Comparison of ENCODE assay signal across 13 mouse cellular contexts in the genomic region with DNA sequence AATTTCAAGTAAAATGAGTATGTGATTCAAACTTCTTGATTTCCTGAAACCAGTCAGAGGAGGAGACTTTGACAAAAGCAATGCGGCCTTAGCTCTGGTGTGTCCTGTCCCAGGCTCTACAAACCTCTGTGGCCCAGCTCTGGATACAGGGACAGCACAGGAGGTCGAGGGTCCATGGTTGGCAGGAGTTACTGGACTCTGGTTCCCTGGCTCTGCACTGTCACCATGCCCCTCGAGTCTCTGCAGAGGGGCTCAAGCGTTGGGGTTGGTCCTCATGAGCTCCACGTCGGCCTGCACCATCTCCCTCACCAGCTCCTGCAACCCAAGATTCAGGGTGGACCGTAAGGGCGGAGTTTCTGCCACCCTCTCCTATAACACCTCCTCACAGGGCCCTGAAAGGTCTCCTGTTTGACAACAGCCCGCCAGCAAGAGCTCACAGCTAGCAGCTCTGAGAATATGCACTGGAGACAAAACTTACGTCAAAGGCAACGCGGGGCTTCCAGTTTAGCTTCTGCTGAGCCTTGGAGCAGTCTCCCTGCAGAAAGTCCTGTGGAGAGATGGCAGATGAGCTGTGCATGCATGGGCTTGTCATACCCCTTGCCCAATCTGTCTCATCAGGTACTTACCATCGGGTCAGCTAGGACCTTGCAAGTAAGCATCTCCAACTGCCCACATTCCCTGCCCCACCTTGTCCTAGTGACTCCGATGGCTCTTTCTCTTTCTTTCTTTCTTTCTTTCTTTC. TPM values are rescaled to one million over a fixed set of nuclear protein-coding genes. Genes with fewer than 3 reads are reported as not detected.
DNase-seq lines count a peak whose midpoint lies in the region; ATAC-seq and TF ChIP-seq lines count a peak whose summit lies in the region.
"Had no signal": no experiment of that assay in that cellular context is flagged by ENCODE, and none has a peak within 500 bp of the region (broad histone marks: within the 10 kb centered on the region; RNA-seq: fewer than 3 reads in every experiment).

No protein-coding gene starts in this region.

- H3K9me3 ChIP-seq in heart, embryonic 11.5 days (replicated peaks; ENCODE audit: control insufficient read depth, low read length) = no peaks in the 10 kb centered on the region
- H3K9me3 ChIP-seq in kidney, postnatal 0 days (replicated peaks; ENCODE audit: low read length) = no peaks in the 10 kb centered on the region
- no peaks in the 10 kb centered on the region for H3K9me3 ChIP-seq in kidney, embryonic 15.5 days (replicated peaks)
- H3K9me3 ChIP-seq in heart, postnatal 0 days (replicated peaks; ENCODE audit: control insufficient read depth, low read length) = no peaks in the 10 kb centered on the region
- H3K9me3 ChIP-seq in neural tube, embryonic 13.5 days = no peaks in the 10 kb centered on the region

- no peak for DNase-seq in heart, postnatal 36 days
- no peak for DNase-seq in kidney, postnatal 0 days (ENCODE audit: low spot score)
- no peak for DNase-seq in heart, postnatal 0 days (ENCODE audit: low spot score)
- no peak for DNase-seq in thymus, postnatal 25 days
- DNase-seq in right cerebral cortex, postnatal 10 days (ENCODE audit: low spot score in 2 of 2) = no peak
- DNase-seq: cerebellum, postnatal 36 days; lung, adult 18-20 months; right cerebral cortex, postnatal 14 days; thymus, adult 18-20 months had no signal

- H3K4me3 ChIP-seq in heart, embryonic 11.5 days (ENCODE audit: low read depth, low read length) = no peak overlapping the region
- H3K4me3 ChIP-seq in kidney, postnatal 0 days (replicated peaks; ENCODE audit: low read depth, low read length) = no peak overlapping the region
- H3K4me3 ChIP-seq in kidney, embryonic 15.5 days (replicated peaks) = no peak overlapping the region
- no peak overlapping the region; the same call in 1 of the 2 replicates for H3K4me3 ChIP-seq in heart, postnatal 0 days (ENCODE audit: low read depth, low read length)
- no peak overlapping the region for H3K4me3 ChIP-seq in neural tube, embryonic 13.5 days

- no peak for TF ChIP-seq CTCF in kidney, postnatal 0 days (IDR thresholded peaks at IDR 0.05; ENCODE audit: low read depth)
- TF ChIP-seq CTCF in heart, postnatal 0 days (IDR thresholded peaks at IDR 0.05; ENCODE audit: low read depth) = no peak

- peaks cover 42% of the 10 kb centered on the region for H3K4me1 ChIP-seq in heart, embryonic 11.5 days (ENCODE audit: control insufficient read depth, insufficient read depth, low read length)
- H3K4me1 ChIP-seq in kidney, postnatal 0 days (replicated peaks; ENCODE audit: insufficient read depth, low read length) = peaks cover 15% of the 10 kb centered on the region
- H3K4me1 ChIP-seq in kidney, embryonic 15.5 days = peaks cover 69% of the 10 kb centered on the region
- H3K4me1 ChIP-seq in heart, postnatal 0 days (ENCODE audit: control insufficient read depth, insufficient read depth) = peaks cover 11% of the 10 kb centered on the region
- H3K4me1 ChIP-seq in neural tube, embryonic 13.5 days (replicated peaks) = peaks cover 33% of the 10 kb centered on the region

- no peak overlapping the region for H3K27ac ChIP-seq in heart, embryonic 11.5 days (ENCODE audit: low read depth, low read length)
- no peak overlapping the region for H3K27ac ChIP-seq in kidney, postnatal 0 days
- H3K27ac ChIP-seq in kidney, embryonic 15.5 days = no peak overlapping the region
- peak overlapping the region; percentile 20; the same call in 1 of the 2 replicates for H3K27ac ChIP-seq in heart, postnatal 0 days (ENCODE audit: low read depth)
- 0 out of 2 replicates have a peak overlapping the region, but pooled peaks have one; percentile 15 for H3K27ac ChIP-seq in neural tube, embryonic 13.5 days (replicated peaks)

- no peak overlapping the region for H3K9ac ChIP-seq in heart, embryonic 11.5 days (ENCODE audit: low read depth, low read length)
- 0 out of 2 replicates have a peak overlapping the region, but pooled peaks have one; percentile 1 for H3K9ac ChIP-seq in kidney, postnatal 0 days (ENCODE audit: low read depth, low read length)
- H3K9ac ChIP-seq in kidney, embryonic 15.5 days = no peak overlapping the region
- no peak overlapping the region for H3K9ac ChIP-seq in heart, postnatal 0 days (replicated peaks; ENCODE audit: low read depth, low read length)
- H3K9ac ChIP-seq in neural tube, embryonic 13.5 days = no peak overlapping the region

- peak overlapping the region; percentile 32 for H3K4me2 ChIP-seq in heart, embryonic 11.5 days
- peak overlapping the region; percentile 18; the same call in 1 of the 2 replicates for H3K4me2 ChIP-seq in kidney, postnatal 0 days (ENCODE audit: low read length)
- no peak overlapping the region for H3K4me2 ChIP-seq in kidney, embryonic 15.5 days
- H3K4me2 ChIP-seq in heart, postnatal 0 days (ENCODE audit: low read depth, low read length) = 0 out of 2 replicates have a peak overlapping the region, but pooled peaks have one; percentile 87
- H3K4me2 ChIP-seq in neural tube, embryonic 13.5 days = peak overlapping the region; percentile 1; the same call in 1 of the 2 replicates

- no peak for ATAC-seq in heart, embryonic 11.5 days (replicated peaks; ENCODE audit: insufficient number of reproducible peaks, low FRiP score, low TSS enrichment)
- no peak for ATAC-seq in kidney, postnatal 0 days (replicated peaks; ENCODE audit: low FRiP score, low read depth)
- no peak for ATAC-seq in kidney, embryonic 15.5 days (replicated peaks; ENCODE audit: low FRiP score)
- no peak for ATAC-seq in heart, postnatal 0 days (ENCODE audit: insufficient read depth, low read depth)
- ATAC-seq in neural tube, embryonic 13.5 days (ENCODE audit: low read depth) = no peak

- H3K36me3 ChIP-seq in heart, embryonic 11.5 days (ENCODE audit: control insufficient read depth, insufficient read depth, low read length) = no peaks in the 10 kb centered on the region
- H3K36me3 ChIP-seq in kidney, postnatal 0 days (ENCODE audit: insufficient read depth, low read length) = no peaks in the 10 kb centered on the region
- no peaks in the 10 kb centered on the region for H3K36me3 ChIP-seq in kidney, embryonic 15.5 days
- no peaks in the 10 kb centered on the region for H3K36me3 ChIP-seq in heart, postnatal 0 days (replicated peaks; ENCODE audit: control insufficient read depth, insufficient read depth, low read length)
- no peaks in the 10 kb centered on the region for H3K36me3 ChIP-seq in neural tube, embryonic 13.5 days

- intact Hi-C loops in heart, postnatal 36 days (cut with DNase I) = no loop called here

- no peak for TF ChIP-seq EP300 in heart, postnatal 0 days (IDR thresholded peaks at IDR 0.05; ENCODE audit: low read depth)

- H3K27me3 ChIP-seq in heart, embryonic 11.5 days (ENCODE audit: control insufficient read depth, insufficient read depth, low read length) = peaks cover 16% of the 10 kb centered on the region
- no peaks in the 10 kb centered on the region for H3K27me3 ChIP-seq in kidney, postnatal 0 days (ENCODE audit: insufficient read depth, low read length)
- 0 out of 2 replicates have a peak, but pooled peaks cover 3% of the 10 kb centered on the region for H3K27me3 ChIP-seq in kidney, embryonic 15.5 days
- H3K27me3 ChIP-seq in heart, postnatal 0 days (ENCODE audit: control insufficient read depth, insufficient read depth, low read length) = 0 out of 2 replicates have a peak, but pooled peaks cover 4% of the 10 kb centered on the region
- peaks cover 76% of the 10 kb centered on the region for H3K27me3 ChIP-seq in neural tube, embryonic 13.5 days

- 30% methylated on average over 14 of the region's 14 CpGs for WGBS in heart, embryonic 11.5 days (ENCODE audit: insufficient replicate concordance)
- 57% methylated on average over 14 of the region's 14 CpGs for WGBS in kidney, postnatal 0 days
- 39% methylated on average over 14 of the region's 14 CpGs for WGBS in kidney, embryonic 15.5 days
- 60% methylated on average over 14 of the region's 14 CpGs for WGBS in heart, postnatal 0 days
- 41% methylated on average over 14 of the region's 14 CpGs for WGBS in neural tube, embryonic 13.5 days

RNA-seq across cellular contexts. Expression of a gene that starts 13.4 kb away (rescaled TPM):
- 4.0 and 4.2 TPM in 2 replicates for polyA plus RNA-seq in heart, embryonic 11.5 days (2014; fragmentation: Nextera tagmentation; extraction: Ambion mirVana)
- total RNA-seq in heart, postnatal 36 days (2021) = 1 to 10 TPM; 5.0 to 5.1 TPM
- polyA plus RNA-seq in kidney, postnatal 0 days (2015; fragmentation: Nextera tagmentation; extraction: Ambion mirVana) = 5.7 and 7.6 TPM in 2 replicates
- 4.1 and 5.2 TPM in 2 replicates for polyA plus RNA-seq in kidney, embryonic 15.5 days (2015; fragmentation: Nextera tagmentation; extraction: Ambion mirVana)
- total RNA-seq in heart, postnatal 0 days (2014; rRNA removed; ENCODE audit: low replicate concordance) = 20.0 and 22.6 TPM in 2 replicates
- polyA plus RNA-seq in heart, postnatal 0 days (2015; fragmentation: Nextera tagmentation; extraction: Ambion mirVana) = 1.5 and 1.6 TPM in 2 replicates
- 2.4 and 2.6 TPM in 2 replicates for polyA plus RNA-seq in neural tube, embryonic 13.5 days (2015; fragmentation: Nextera tagmentation; extraction: Ambion mirVana)
- total RNA-seq: MEL had no signal

Comparison
In these comparisons a context has a peak if more than half of its experiments do, and no peak if none do; other contexts are left out.
1. H3K27ac ChIP-seq: peak in heart, postnatal 0 days (single experiment) and neural tube, embryonic 13.5 days (single experiment); none in heart, embryonic 11.5 days (single experiment), kidney, postnatal 0 days (single experiment) and kidney, embryonic 15.5 days (single experiment).